Mouse (Mus musculus): ENCODE data around the gene Tmem121.

GRCm38 (mm10) chr12:113152272-113152661 lies 33.5 kb upstream of the Tmem121 start:
- TF ChIP-seq USF1 (IDR thresholded peaks at IDR 0.05; ENCODE audit: low read depth) (no peak), POLR2A (IDR thresholded peaks at IDR 0.05; ENCODE audit: insufficient read length, low read depth) (no peak), E2F4 (IDR thresholded peaks at IDR 0.05; ENCODE audit: insufficient read depth) (no peak)

All from myocyte (in vitro differentiated cells).